Mouse (Mus musculus) layer of hippocampus, adult 8-10 months (tissue): ENCODE results near the gene Abtb1. TPM values are rescaled to one million over a fixed set of nuclear protein-coding genes. Genes with fewer than 3 reads are reported as not detected.
A peak's percentile ranks its signal among the peaks of the same experiment; 100 is the strongest.

Experiments used
- DNase-seq, 2 experiments: peaks; one replicate each; pipeline ENCODE4 v3.0.0; 2022; ENCODE audit warnings: low spot score in 2 of 2
- total RNA-seq, 4 experiments: library from RNA; stranded (reverse); gene quantifications; 2 replicates each; pipeline ENCODE4 v1.2.4; 2022

Gene Abtb1
- total RNA-seq, 4 experiments from 2014 or later: 31.1 to 38.6 (median 37.0) TPM

GRCm38 (mm10) chr6:88855636-88856035, 13.9 kb upstream of the Abtb1 start:
- no peak for DNase-seq

GRCm38 (mm10) chr6:88854509-88854908, 12.7 kb upstream of the Abtb1 start:
- DNase-seq: no peak

- DNase-seq: no peak
Observed at GRCm38 (mm10) chr6:88850034-88850433, 8.2 kb upstream of the Abtb1 start.

- no peak for DNase-seq
Observed at GRCm38 (mm10) chr6:88849270-88849669, 7.5 kb upstream of the Abtb1 start.

- no peak for DNase-seq
Observed at GRCm38 (mm10) chr6:88847571-88847970, 5.8 kb upstream of the Abtb1 start.

- no peak for DNase-seq
Observed at GRCm38 (mm10) chr6:88844901-88845565, 3.2 kb upstream of the Abtb1 start.

- DNase-seq: no peak
Observed at GRCm38 (mm10) chr6:88843781-88844725, 2.3 kb upstream of the Abtb1 start.

GRCm38 (mm10) chr6:88843241-88843640, 1.5 kb upstream of the Abtb1 start:
- DNase-seq: no peak

- DNase-seq: peak in 1 of 2 experiments; percentile 55
Observed at GRCm38 (mm10) chr6:88842731-88843151, 957 bp upstream of the Abtb1 start.

GRCm38 (mm10) chr6:88841514-88841780, 337 bp downstream of the Abtb1 start:
- no peak for DNase-seq

- no peak for DNase-seq
Observed at GRCm38 (mm10) chr6:88840791-88841513, 832 bp downstream of the Abtb1 start.

GRCm38 (mm10) chr6:88840211-88840610, 1.6 kb downstream of the Abtb1 start:
- no peak for DNase-seq

- DNase-seq: no peak
Observed at GRCm38 (mm10) chr6:88839135-88839970, 2.4 kb downstream of the Abtb1 start.

GRCm38 (mm10) chr6:88838613-88839012, 3.2 kb downstream of the Abtb1 start:
- DNase-seq: no peak

GRCm38 (mm10) chr6:88837999-88838398, 3.8 kb downstream of the Abtb1 start:
- DNase-seq: no peak

- no peak for DNase-seq
Observed at GRCm38 (mm10) chr6:88836178-88836819, 5.5 kb downstream of the Abtb1 start.

- no peak for DNase-seq
Observed at GRCm38 (mm10) chr6:88835047-88835446, 6.7 kb downstream of the Abtb1 start.

GRCm38 (mm10) chr6:88833340-88834140, 8.2 kb downstream of the Abtb1 start:
- no peak for DNase-seq

GRCm38 (mm10) chr6:88832663-88833062, 9.1 kb downstream of the Abtb1 start:
- no peak for DNase-seq

GRCm38 (mm10) chr6:88831456-88831855, 10.3 kb downstream of the Abtb1 start:
- DNase-seq: peak in 1 of 2 experiments; percentile 49
